Mouse (Mus musculus) layer of hippocampus, adult 9-11 months (tissue): ENCODE results near the gene Lmf1.

Experiments used
- DNase-seq: peaks from one replicate; pipeline ENCODE4 v3.0.0; 2022

Lmf1 gene

DNA sequence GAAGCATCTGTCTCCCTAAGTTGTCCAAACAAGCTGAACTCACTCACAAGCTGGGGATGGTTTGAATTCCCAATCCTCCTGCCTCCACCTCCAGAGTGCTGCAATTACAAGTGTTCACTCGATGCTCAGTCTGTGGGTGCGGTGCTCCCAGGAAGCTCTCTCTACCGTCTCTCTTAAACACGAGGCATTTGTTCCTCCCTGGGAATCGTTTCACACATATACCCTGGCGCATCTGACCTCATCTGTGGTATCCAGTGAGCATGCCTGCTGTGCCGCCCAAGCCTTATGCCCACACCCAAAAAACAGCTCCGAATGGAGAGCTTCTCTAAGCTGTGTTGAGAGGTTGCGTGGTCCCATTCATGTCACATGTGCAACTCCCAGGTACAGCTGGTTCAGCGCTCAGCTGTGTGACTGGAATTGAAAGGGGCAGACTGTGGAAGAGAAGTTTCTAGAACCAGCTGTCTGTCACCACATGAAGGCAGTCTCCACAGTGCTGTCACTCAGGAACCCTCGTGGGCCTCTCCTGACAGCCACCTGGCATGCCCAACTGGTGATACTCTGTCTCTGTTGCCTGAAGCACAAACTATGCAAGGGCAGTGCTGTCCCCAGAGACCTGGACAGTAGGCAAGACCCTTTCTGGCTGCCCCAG, 29.4 kb downstream of the Lmf1 start:
- no peak for DNase-seq

DNA sequence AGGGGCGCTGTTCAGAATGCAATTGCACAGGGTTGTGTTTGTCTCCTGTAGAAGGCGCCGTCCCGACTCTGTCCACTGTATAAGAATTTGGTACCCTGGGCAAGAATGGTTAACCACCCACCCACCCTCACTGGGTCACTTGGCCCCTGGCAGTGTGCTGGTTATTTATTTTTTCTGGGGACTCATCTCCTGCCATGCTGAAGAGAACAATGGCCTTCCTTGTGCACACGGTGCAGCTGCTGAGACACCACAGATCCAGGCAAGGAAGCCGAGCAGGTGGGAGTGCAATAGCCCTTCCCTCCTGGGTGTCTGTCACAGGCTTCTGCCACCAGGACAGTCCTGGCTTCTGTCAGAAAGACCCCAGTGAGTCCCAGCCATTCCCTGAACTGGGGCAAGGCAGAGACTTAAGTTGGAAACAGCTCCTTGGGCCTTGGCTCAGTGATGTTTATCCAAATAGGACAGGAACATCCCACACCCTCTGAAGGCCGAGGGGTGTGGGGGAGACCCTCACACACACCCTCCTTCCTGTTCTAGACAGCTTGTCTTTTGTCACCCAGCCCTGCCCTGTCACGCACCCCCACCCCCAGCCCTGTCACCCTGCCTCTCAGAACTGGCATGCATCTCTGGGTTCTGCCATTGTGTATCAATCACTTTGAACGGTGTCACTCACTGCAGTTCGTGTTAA, 30.1 kb downstream of the Lmf1 start:
- DNase-seq = no peak

DNA sequence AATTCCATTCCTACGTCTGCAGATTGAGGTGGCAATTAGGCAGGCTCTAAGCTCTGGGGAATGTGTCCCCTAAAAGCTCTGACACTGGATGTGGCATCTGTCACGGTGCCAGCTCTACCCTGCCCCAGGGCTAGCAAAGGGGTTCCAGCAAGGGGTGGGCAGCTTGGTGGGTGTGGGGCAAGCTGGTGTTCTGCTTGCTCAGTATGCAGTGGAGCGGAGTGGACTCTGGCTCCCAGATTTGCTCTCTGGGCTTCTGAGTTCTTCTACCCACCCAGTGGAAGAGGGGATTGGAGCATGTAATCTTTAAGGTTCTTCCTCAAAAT, 30.6 kb downstream of the Lmf1 start:
- DNase-seq = no peak

DNA sequence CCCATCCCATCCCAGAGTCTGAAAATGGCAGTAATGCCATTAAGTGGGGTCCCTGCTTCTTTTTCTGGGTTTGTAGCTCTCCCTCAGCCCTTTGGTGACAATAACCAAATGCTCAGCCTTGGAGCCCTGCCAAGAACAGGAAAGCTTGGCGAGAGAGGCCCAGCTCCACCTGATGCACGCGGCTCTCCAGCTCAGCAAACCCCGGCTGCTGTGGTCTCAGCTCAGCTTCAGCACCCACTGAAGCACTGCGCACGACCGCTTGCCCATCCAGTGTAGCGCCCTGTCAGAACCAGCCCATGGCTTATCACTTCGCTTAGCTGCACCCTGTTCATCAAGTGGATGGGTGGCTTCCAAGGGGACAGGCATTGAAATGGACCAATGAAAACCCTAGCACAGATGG, 31.3 kb downstream of the Lmf1 start:
- DNase-seq = no peak

DNA sequence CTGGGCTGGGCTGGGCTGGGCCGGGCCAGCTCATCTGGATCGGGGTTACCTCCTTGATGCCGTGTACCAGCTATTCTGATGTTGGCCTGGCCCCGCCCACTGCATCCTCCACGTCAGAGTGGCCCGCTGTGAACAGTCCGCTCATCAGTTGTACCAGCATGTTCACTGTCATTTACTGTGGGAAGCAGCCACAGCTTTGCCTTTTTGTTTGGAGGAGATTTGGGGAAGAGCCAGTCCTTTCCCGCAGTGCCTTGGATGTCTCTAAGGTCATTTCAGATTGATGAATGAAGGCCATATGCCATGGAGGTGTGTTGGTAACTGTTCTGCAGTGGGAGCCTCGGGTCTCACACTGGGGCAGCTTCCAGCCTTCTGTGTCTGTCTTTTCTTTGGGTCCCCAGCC, 33.7 kb downstream of the Lmf1 start:
- no peak for DNase-seq

DNA sequence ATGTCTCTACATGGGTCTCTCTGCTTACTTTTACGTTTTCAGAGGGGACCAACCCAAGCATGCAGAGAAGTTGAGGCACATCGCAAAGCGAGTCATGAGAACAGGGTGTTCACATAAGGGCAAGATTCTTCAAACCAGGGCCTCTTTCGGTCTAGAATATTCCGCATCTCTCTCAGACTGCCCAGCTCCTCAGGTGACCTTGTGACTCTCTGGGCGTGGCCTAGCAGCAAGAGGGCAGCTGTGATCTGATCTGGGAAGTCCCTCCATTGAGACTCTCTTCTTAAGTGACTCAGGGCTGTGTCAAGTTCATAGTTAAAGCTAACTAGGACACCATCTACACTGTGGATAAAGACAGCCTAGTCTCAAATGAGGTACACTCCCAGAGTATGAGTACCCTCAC, 34.4 kb downstream of the Lmf1 start:
- DNase-seq = no peak

DNA sequence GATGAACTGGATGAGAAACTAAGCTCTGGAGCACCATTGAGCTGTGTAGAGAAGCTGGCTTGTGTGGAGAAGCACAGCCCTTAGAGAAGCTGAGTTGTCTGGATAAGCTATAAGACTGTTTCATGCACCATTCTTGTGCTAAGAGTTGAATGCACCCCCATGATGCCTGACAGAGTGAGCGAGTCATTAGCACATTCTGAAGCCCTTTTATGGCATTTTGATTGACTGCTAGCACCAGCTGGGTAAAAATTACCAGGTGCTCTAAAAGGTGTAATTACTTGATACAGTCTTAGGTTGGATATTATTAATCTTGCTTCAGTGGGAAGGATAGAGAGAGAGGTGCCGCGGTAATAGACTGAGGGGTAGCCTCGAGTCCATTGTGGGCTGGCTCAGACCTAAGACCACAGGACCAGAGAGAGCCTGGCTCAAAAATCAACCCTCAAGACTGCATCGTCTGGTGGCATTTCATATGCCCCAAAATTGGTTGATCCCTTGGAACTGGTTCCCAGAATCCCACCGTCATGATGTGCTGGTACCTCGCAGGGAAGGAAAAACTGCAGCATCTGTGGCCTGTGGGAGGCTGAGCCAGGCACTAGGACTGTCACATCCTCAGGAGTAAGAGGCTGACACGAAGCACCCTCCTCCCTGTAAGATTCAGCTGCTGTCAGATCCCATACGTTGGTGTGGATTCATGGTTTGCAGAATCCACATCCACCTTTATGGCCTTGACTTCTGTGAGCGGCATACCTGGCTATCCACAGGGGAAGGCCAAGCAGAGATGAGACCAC, 36.0 kb downstream of the Lmf1 start:
- DNase-seq = no peak

DNA sequence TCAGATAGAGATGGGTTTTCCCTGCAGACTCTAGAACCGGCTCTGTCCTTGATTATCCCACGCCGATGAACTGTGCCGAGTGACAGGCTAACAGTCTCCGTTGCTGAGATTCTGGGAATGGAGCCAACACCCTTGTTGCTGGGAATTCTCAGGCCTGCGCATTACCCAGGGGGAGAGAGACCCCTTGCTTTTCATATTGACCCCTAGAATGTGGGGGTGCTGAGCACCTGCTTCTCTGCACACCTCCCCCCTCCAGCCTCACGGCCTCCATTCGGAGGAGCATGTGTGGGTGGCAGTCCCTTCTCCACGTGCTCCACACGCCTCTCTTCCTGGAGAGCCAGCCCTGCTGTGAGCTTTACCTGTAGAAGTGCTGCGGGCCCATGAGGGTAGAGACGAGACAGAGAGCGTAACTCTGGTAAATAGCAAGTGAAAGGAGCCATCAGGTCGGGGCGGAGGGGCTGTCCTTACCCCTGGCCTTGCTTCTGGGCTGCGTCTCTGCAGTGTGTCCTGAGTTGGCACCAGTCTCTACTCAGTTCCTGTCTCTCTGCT, 39.7 kb downstream of the Lmf1 start:
- peak; percentile 68 for DNase-seq

DNA sequence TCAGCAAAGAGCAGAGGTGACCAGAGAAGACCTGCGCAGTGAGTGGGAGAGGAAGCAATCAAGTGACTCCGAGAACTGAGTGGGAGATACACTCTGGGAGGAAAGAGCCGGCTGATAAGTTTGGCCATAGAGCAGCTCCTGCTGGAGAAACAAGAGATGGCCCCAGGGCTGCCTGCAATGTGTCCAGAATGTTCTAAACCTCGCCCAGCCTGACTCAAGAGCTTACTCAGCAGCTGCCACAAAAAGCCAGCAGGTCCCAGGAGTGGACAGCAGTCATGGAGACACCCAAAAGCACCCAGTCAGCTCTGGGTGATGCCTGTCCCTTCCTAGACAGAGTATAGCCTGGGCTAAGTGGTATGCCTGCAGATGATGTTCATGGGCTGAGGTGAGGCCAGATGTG, 44.6 kb downstream of the Lmf1 start:
- no peak for DNase-seq

DNA sequence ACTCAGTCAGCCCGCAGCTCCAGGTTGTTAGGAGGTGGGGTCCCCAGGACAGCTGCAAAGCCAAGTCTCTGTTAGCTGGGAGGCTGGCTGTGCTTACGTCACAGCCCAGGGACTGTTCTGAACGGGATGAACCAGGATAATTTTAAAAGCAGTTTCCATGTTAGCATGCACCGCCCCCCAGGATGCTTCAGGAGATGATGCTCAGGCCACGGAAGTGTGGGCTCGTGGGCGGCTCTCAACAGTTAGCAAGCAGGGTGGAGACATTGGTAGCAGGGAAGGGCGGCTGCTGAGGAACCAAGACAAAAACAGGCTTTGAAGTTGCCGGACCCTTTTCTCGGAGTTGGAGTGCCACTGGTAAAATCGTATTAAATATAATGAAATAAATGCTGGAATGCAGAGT, 45.0 kb downstream of the Lmf1 start:
- DNase-seq = peak; percentile 88

DNA sequence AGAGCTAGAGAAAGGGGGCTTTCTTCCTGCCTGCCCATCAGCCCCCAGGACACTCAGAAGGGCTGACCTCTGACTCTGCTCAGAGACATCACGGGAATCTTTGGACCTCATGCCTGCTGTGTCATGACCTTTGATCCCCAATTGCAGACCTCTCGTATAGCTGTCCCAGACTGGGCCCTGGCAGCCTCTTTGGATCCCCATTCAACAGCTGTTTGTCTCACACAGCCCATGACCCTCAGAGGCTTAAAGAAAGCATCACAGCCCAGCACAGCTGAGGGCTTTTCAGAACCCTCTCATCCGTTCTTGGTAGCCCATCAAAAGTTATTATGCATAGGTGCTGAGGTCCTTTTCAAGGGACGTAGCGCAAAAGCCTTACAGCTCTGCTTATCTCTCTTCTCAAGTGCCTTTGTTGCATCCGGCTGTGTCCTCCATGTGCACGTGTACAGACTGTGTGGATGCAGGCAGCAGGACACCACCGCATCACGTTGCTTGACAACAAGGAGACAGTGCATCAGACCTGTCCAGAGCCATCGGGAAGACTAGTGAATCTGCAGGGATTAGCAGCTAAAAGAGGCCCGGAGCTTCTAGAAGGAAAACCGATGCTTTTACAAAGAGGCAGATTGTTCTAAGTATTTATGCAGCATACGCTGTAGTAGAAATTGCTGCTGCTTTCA, 45.7 kb downstream of the Lmf1 start:
- no peak for DNase-seq

DNA sequence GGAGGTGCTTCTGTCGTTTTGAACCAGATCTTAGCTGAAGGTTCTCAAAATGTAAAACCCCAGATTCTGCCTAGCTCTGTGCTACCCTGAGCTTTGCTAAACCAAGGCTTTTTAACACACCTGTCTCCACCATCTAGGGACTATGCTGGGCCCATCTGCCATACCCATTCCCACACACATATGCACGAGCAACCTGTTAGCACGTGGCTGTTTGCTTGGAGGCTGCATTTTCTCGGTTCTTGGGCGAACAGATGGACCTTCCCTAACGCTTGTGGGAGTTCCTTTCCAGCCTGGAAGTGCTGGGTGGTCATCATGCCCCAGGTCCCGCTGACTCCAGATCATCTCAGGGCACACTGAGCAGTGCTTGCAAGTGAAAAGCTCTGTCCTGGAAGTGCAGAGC, 46.4 kb downstream of the Lmf1 start:
- DNase-seq = peak; percentile 81

DNA sequence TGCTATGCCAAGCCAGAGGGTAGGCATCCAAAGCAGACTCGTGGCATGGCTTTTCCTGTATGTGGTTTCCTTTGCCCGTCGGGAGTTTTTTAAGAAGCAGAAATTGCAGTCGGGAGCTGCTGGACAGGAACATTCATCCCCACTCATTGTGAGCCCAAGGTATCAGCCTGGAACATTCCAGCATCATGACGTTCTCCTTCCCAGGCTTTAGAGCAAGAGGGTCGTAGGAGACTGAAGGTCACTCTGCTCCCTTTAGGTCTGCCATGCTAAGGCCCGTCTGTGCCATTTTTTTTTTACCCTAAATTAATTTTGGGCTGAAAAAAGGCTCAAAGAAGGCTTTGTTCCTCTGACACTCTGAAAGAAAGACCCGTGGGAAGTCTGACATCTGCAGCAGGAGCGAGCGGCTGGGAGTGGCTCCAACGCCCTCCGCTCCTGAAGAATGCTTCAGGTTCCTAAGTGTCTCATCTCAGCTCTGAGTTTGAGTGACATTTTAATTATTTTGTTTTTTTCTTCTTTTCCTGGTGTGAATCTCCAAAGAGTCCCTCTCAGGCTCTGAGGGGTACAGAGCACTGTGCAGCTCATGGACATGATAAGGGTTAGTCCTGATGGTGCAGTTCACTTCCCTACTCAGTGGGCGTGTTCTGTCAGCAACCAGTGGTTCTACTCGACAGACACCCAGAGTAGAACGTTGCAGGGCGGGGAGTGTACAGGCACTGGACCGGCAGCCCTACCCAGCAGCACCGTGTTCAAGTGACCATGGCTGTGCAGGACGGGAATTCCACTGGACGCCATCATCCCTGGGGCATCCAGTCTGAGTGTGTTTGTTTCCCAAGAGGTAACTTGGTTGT, 47.5 kb downstream of the Lmf1 start:
- no peak for DNase-seq

DNA sequence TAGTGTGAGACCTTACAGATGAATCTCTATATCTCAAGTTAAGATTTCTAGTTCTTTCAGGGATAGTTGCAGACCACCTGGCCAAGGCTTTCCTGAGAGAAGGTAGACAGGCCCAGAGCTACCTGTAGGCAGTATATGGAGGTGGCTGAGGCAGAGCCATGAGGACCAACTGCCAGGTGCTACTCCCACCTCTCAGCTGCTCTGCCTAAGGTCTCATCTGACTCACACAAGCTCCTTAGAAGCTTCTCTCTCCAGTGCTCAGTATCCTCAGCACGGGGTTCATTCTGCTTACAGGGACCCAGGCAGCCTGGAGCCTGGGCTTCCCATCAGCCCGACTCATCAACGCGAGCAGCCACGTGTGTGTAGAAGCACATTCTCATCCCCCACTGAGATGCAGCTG, 51.4 kb downstream of the Lmf1 start:
- peak; percentile 64 for DNase-seq

DNA sequence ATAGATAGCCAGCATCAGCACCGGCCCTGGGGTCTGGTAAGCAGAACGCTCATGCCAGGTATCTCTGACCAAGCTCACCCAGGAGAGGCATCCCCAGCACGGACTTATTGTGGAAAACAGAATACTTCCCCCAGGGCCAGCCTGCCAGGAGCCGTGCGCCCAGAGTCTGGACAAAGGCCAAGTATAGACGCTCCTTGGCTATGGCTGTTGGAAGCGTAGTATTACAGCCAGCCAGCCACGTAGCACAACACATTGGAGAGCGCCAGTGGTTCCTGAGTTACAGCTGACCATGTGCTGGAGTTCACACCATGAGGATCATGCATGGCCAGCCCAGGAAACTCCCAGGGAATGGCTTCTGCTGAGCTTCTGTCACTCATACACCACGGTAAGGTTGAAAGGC, 55.2 kb downstream of the Lmf1 start:
- no peak for DNase-seq

DNA sequence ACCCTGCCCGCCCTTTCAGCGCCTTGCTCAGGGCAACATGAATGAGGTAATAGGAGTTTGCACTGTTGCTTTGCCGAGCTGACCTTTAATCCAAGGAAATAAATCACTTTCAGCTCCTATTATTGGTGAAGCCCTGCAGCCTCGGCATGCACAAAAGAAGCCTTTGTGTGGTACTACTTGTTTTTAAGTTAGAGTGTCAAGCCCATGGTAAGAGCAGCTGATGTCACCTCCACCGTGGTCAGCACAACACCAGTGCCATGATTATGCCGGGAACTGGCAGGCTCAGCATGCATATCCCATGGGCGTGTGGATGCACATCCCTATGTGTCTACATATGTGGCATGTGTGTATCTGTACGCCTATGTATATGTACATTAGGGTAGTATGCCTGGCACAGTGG, 56.5 kb downstream of the Lmf1 start:
- DNase-seq = no peak

DNA sequence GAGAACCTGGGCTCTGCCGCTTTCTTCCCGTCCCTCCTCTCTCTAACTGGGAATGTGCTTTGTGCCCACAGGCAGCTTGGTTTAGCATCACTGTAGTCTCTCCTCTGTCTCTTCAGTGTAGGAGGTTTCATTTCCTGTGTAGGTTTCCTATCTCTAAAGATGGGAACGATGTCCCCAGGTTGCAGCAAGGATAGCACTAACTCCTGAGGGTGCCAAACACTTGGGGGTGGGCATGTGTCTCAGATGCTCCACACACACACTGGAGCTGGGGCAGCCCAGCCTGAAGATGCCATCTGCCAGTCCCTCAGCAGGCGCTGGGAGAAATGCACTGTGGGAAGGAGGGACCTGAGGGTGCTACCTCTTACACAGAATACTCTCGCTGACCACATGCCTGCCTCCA, 56.9 kb downstream of the Lmf1 start:
- peak; percentile 80 for DNase-seq

DNA sequence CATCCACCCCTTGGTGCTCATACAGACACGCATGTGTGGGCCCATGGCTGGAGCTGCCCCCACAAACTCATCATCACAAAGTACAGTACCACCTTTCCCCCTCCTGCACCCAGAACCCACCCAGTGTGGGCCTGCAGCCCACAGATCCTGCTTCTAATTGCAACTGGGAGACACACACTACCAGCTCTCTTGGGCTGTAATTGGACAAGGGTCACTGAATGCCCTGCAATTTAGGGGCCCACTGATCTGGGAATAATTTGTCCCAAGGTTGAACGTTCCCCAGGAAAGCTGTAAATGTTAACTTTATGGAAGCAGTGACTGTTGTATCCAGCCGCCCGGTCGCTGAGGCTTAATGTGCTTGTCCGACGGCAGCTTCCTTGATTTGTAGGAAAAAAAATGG, 59.1 kb downstream of the Lmf1 start:
- no peak for DNase-seq

DNA sequence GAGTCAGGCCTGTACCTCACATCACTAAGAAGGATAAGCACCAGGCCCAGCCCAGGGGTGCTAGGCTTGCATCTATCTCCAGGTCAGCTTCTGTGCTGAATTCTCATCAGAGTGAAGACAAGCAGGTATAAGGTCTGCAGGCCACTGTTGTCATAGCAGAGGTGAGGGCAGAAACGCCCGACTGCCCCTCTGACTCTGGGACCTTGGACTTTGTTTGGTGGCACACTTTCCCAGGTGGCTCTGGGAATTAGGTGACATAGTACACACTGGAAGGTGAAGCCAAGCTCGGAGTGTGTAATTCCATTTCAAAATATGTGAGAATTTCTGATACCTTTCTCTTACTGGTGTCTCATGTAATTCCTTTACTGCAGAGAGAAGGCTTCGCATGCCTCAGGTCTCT, 59.6 kb downstream of the Lmf1 start:
- DNase-seq = no peak

DNA sequence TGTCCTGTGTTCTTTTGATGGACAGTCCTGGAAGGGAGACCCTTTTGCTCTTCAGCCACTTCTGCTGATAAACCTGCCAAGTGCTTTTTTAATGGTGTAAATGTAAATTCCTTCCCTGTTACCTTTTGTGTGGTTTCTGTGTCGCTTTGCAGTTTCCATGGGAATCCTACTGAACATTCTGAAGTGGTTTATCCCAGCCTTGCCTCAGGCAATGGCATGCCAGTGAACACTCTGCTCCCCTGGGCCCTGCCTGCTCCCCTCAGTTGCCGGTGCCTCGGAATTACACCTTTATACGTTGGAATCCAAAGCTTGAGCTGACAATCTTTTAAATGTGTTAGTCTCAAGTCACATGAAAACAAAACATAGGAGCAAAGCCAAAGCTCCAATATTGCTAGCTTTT, 62.1 kb downstream of the Lmf1 start:
- no peak for DNase-seq

DNA sequence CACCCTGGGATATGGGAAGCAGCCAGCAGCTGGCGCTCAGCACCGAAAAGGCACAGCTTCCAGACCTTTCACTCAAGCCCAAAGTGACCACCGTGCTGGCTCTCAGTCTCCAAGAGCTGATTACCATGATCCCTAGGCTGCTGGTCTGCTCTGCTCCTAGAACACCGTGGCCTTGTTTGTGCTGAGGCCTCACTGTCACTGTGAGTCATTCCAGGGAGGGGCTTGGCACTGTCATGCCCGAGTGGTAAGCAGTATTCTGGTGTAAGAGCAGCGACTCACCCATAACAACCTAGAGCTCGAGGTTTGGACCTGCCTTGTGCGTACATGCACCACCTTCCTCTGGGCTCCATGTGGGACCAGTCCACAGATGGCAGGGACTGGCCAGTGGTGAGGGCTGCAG, 63.1 kb downstream of the Lmf1 start:
- peak; percentile 75 for DNase-seq

DNA sequence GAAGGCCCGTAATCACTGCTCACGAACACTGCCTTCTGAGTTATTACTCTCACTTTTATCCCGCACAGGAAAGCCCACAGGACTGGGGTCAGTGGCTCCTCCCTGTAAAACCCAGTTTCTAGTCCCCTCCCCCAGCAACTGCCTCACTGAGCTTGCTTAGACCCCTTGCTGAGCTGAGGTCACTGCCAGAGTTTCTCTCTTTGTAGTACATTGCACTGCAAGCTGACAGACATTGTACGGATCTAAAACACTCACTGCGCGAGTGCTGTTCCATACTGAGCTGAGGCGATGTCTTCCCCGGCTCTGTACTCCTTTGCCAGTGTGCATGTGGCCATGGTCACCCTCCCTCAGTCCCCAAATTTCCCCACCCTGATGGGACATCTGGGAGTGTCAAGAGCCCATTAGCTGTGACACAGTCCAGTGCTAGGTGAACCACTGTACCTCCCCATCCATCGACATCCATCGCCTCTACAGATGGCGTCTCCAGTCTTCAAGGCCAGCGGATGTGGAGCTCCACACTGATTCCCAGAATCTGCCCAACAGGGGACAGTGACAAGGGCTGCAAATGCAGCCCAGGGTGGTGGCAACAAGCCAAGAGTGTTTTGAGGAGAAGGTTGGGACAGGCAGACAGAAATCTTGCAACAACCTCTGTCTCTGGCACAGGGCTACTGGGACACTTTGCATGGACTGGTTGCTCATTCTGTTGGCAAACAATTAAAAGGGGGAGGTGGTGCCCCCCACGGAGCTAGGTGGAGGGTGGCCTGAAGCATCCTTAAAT, 64.8 kb downstream of the Lmf1 start:
- no peak for DNase-seq
